Mouse (Mus musculus) midbrain, embryonic 14.5 days (tissue): ENCODE data around the gene Ddx11. TPM values are rescaled to one million over a fixed set of nuclear protein-coding genes. Genes with fewer than 3 reads are reported as not detected.
A peak's percentile ranks its signal among the peaks of the same experiment; 100 is the strongest.

Experiments used
- ATAC-seq: fragments of 200-750 bp; cut with Nextera tagmentation; 2 replicates; pipeline ENCODE4 v1.8.0; 2017; ENCODE audit warnings: moderate number of reproducible peaks, moderate library complexity; ENCODE audit not compliant: low FRiP score, low TSS enrichment
- DNase-seq: peaks from one replicate; pipeline ENCODE4 v3.0.0-alpha.2; 2015
- H3K27ac ChIP-seq: fragments of 300-500 bp; sonication (generic); replicated peaks from 2 replicates; pipeline ENCODE4 v1.5.1; 2014; ENCODE audit warnings: mild to moderate bottlenecking, low read depth, low read length, moderate library complexity
- H3K27me3 ChIP-seq: fragments of 300-500 bp; sonication (generic); 2 replicates; pipeline ENCODE4 v1.6.1; 2014; ENCODE audit warnings: low read length, control low read depth, mixed read lengths; ENCODE audit not compliant: control insufficient read depth, insufficient read depth
- H3K36me3 ChIP-seq: fragments of 300-500 bp; sonication (generic); 2 replicates; pipeline ENCODE4 v1.6.1; 2014; ENCODE audit warnings: low read length, control low read depth; ENCODE audit not compliant: control insufficient read depth, insufficient read depth
- H3K4me1 ChIP-seq: fragments of 300-500 bp; sonication (generic); 2 replicates; pipeline ENCODE4 v1.6.1; 2014; ENCODE audit warnings: mild to moderate bottlenecking, antibody characterized with exemption, low read length, control low read depth; ENCODE audit not compliant: control insufficient read depth, insufficient read depth
- H3K4me2 ChIP-seq: fragments of 300-500 bp; sonication (generic); 2 replicates; pipeline ENCODE4 v1.6.1; 2014; ENCODE audit warnings: mild to moderate bottlenecking, low read length, moderate library complexity
- H3K4me3 ChIP-seq: fragments of 300-500 bp; sonication (generic); replicated peaks from 2 replicates; pipeline ENCODE4 v1.5.1; 2014; ENCODE audit warnings: low read depth, low read length
- H3K9ac ChIP-seq: fragments of 300-500 bp; sonication (generic); replicated peaks from 2 replicates; pipeline ENCODE4 v1.6.1; 2014; ENCODE audit warnings: mild to moderate bottlenecking, low read length, moderate library complexity
- H3K9me3 ChIP-seq: fragments of 300-500 bp; sonication (generic); 2 replicates; pipeline ENCODE4 v1.6.1; 2016; ENCODE audit warnings: low read length, control low read depth, mixed read lengths; ENCODE audit not compliant: control insufficient read depth
- WGBS: fragments of 180-500 bp; shearing (Covaris S2); extraction: QIAGEN DNeasy Blood & Tissue Kit; methylation state at CpG from one replicate; pipeline ENCODE4 v1.1.7; 2014; 5-methylcytosine and 5-hydroxymethylcytosine counted together
- polyA plus RNA-seq: library from polyadenylated mRNA; unstranded; fragments of >200 nt; fragmentation: Nextera tagmentation; extraction: Ambion mirVana; gene quantifications from 2 replicates; pipeline ENCODE4 v1.2.1, GENCODE M21; 2014

The Ddx11 gene
- polyA plus RNA-seq: 2.4 and 4.8 TPM in 2 replicates

DNA sequence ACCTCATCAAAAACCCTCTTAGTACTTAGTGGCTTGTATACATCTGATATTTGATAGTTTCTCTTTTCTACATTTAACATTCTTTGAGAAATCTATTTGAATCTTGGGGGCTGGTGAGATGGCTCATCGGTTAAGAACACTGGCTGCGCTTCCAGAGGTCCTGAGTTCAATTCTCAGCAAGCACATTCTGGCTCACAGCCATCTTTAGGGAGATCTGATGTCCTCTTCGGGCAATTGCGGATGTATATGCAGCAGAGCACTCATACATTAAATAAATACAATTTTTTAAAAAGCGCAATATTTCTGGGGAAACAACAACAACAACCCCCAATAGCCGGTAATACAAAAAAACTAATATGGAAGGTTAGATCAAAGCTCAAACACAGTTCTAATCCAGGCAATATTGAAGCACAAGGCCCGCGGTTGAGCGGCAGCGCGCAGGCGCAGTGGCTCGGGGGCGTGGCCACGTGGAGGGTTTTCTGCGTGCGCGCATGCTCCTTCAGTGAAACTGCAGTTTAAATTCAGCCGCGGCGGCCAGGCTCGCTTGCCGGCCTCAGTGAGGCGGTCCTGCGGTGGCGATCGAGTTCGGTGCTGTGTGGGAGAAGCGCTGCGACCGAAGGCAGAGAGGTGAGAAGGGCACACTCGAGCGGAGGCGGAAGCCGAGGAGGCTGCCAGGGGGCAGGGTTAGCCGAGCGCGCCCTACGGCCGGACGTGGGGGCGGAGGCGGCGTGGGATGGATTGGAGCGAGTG is at the start of gene Ddx11:
Gene Ddx11, plus strand, starts transcription at position 455 of the 750 bp plus-strand sequence.
- H3K9ac ChIP-seq: peak within 1 kb of the TSS; percentile 53
- H3K4me3 ChIP-seq: peak within 1 kb of the TSS; percentile 71
- DNase-seq (peak; percentile 97), ATAC-seq (peak; percentile 82)
- H3K36me3 ChIP-seq: peaks cover 23% of the 10 kb centered on the region
- WGBS: 6% methylated on average over 45 of the region's 45 CpGs
- H3K27ac ChIP-seq: peak within 1 kb of the TSS; percentile 9
- H3K4me1 ChIP-seq: 0 out of 2 replicates have a peak, but pooled peaks cover 5% of the 10 kb centered on the region
- H3K9me3 ChIP-seq: no peaks in the 10 kb centered on the region
- no peaks in the 10 kb centered on the region for H3K27me3 ChIP-seq
- H3K4me2 ChIP-seq: peak within 1 kb of the TSS; percentile 71

DNA sequence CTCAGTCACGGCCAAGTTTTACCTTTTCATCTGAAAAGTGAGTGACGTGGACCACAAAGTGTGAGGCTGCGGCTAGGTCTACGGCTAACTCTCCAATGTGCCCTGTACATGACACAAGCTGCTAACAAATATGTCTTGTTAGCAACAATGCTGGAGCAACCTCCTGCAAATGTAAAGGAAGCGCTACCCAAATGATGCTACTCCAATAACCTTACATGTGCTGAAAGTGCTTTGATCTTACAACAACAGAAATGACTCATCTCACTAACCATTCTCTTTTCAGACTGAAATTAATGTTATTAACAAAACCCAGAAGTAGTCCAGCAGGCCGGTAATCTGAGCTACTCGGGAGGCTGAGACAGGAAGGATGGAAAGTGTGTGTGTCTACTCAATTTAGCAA is 49.3 kb upstream of the Ddx11 start:
- Histone ChIP-seq H3K4me3 (no peak overlapping the region), H3K4me1 (peaks cover 23% of the 10 kb centered on the region), H3K4me2 (no peak overlapping the region), H3K9me3 (no peaks in the 10 kb centered on the region), H3K27ac (no peak overlapping the region), H3K36me3 (peaks cover 5% of the 10 kb centered on the region; the same call in 1 of the 2 replicates), H3K27me3 (no peaks in the 10 kb centered on the region), H3K9ac (no peak overlapping the region)
- DNase-seq (no peak), ATAC-seq (no peak)
- WGBS: 90% methylated on average over 7 of the region's 7 CpGs

DNA sequence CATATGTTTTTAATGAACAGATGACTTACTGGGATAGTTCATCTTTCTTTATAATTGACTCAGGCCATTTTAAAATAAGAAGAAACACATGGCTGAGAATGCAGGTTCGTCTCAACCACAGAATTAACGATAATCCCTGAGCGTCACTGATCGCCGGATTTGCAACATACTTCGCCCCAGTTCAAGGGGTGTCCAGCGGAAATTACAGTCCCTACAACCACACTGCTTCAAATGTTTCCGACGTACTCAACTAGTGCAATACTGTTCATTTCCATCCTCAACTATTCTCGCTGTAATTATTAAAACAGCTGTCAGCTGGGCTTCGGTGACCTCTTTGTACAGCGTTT is 47.5 kb upstream of the Ddx11 start:
- no peak for DNase-seq
- Histone ChIP-seq H3K4me1 (peaks cover 23% of the 10 kb centered on the region), H3K9me3 (no peaks in the 10 kb centered on the region), H3K27me3 (no peaks in the 10 kb centered on the region), H3K4me2 (peak overlapping the region; percentile 80), H3K9ac (peak overlapping the region; percentile 85), H3K4me3 (peak overlapping the region; percentile 86), H3K27ac (peak overlapping the region; percentile 96), H3K36me3 (peaks cover 19% of the 10 kb centered on the region)
- no peak for ATAC-seq
- 3% methylated on average over 12 of the region's 12 CpGs for WGBS

DNA sequence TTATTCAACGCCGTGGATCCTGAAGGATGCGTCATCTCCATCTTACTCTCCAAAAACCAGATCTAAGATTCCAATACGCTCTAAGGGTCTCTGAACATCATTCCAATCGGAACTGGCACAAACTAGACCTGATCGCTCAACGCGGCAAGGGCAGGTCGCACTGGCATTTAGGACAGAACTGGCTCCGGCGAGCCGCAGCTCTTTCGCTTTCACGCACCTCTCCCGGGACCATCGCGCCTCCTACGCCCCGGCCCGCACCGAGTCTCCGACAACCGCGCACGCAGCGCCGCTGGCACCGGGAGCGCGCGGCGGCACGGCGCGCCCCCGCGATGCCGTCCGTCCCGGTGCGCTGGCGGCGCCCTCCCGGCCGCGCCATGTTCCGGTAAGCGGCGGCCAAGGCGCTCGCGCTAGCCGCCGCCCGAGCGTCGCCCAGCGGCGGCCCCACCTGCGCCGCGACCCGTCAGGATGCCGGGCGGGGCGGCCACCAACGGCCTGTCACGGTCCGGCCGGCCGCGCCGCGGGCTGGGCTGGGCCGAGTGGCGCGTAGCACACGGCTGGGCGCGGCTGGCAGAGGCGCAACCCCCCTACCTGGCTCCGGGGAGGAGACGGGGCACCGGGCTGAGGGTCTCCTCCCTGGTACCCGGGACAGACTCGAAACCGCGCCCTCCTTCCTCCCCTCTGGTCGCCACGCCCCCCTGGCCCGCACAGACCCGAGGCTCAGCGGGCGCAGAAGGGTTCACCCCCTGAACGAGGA is 47.0 kb upstream of the Ddx11 start:
- peak overlapping the region; percentile 96 for H3K27ac ChIP-seq
- H3K9me3 ChIP-seq: no peaks in the 10 kb centered on the region
- peak overlapping the region; percentile 80 for H3K4me2 ChIP-seq
- DNase-seq (peak; percentile 76), ATAC-seq (peak; percentile 88)
- H3K27me3 ChIP-seq: no peaks in the 10 kb centered on the region
- H3K9ac ChIP-seq: peak overlapping the region; percentile 85
- H3K4me3 ChIP-seq: peak overlapping the region; percentile 86
- H3K36me3 ChIP-seq: peaks cover 25% of the 10 kb centered on the region
- H3K4me1 ChIP-seq: peaks cover 23% of the 10 kb centered on the region
- under 1% methylated on average over 89 of the region's 95 CpGs for WGBS

- under 1% methylated on average over 53 of the region's 53 CpGs for WGBS
- no peaks in the 10 kb centered on the region for H3K9me3 ChIP-seq
- peak within 1 kb of the TSS; percentile 80 for H3K4me2 ChIP-seq
- ATAC-seq: peak; percentile 99
- H3K27ac ChIP-seq: peak within 1 kb of the TSS; percentile 96
- H3K36me3 ChIP-seq: peaks cover 29% of the 10 kb centered on the region
- peak; percentile 97 for DNase-seq
- peak within 1 kb of the TSS; percentile 85 for H3K9ac ChIP-seq
- H3K4me3 ChIP-seq: peak within 1 kb of the TSS; percentile 86
- H3K27me3 ChIP-seq: no peaks in the 10 kb centered on the region
- peaks cover 23% of the 10 kb centered on the region for H3K4me1 ChIP-seq
Measured at GRCm38 (mm10) chr17:66076934-66077333, 46.4 kb upstream of the Ddx11 start, which contains the start of gene Ankrd12. Gene Ankrd12 (minus strand): TSS chr17:66077089.

- peaks cover 23% of the 10 kb centered on the region for H3K4me1 ChIP-seq
- peak; percentile 66 for ATAC-seq
- H3K36me3 ChIP-seq: peaks cover 29% of the 10 kb centered on the region
- DNase-seq: peak; percentile 62
- peak overlapping the region; percentile 96 for H3K27ac ChIP-seq
- H3K4me2 ChIP-seq: peak overlapping the region; percentile 80
- H3K27me3 ChIP-seq: no peaks in the 10 kb centered on the region
- peak overlapping the region; percentile 86 for H3K4me3 ChIP-seq
- H3K9ac ChIP-seq: peak overlapping the region; percentile 85
- no peaks in the 10 kb centered on the region for H3K9me3 ChIP-seq
- under 1% methylated on average over 23 of the region's 23 CpGs for WGBS
Measured at GRCm38 (mm10) chr17:66077437-66077850, 45.9 kb upstream of the Ddx11 start.

GRCm38 (mm10) chr17:66084486-66084885 is 38.8 kb upstream of the Ddx11 start:
- no peak overlapping the region for H3K27ac ChIP-seq
- DNase-seq: no peak
- WGBS: 90% methylated on average over 1 of the region's 1 CpGs
- no peaks in the 10 kb centered on the region for H3K27me3 ChIP-seq
- H3K4me2 ChIP-seq: no peak overlapping the region
- ATAC-seq: no peak
- H3K36me3 ChIP-seq: peaks cover 55% of the 10 kb centered on the region
- H3K9me3 ChIP-seq: no peaks in the 10 kb centered on the region
- no peak overlapping the region for H3K4me3 ChIP-seq
- H3K4me1 ChIP-seq: no peaks in the 10 kb centered on the region
- no peak overlapping the region for H3K9ac ChIP-seq

- H3K36me3 ChIP-seq: peaks cover 52% of the 10 kb centered on the region
- DNase-seq: no peak
- 100% methylated on average over 1 of the region's 1 CpGs for WGBS
- H3K4me1 ChIP-seq: no peaks in the 10 kb centered on the region
- no peaks in the 10 kb centered on the region for H3K27me3 ChIP-seq
- no peak overlapping the region for H3K9ac ChIP-seq
- ATAC-seq: no peak
- H3K27ac ChIP-seq: no peak overlapping the region
- H3K9me3 ChIP-seq: no peaks in the 10 kb centered on the region
- H3K4me3 ChIP-seq: no peak overlapping the region
- no peak overlapping the region for H3K4me2 ChIP-seq
Measured at GRCm38 (mm10) chr17:66085038-66085437, 38.3 kb upstream of the Ddx11 start.
